Mouse (Mus musculus): ENCODE results near the gene Erp27.
A peak's percentile ranks its signal among the peaks of the same experiment; 100 is the strongest.

The Erp27 gene

GRCm38 (mm10) chr6:136939326-136940187 is 17.6 kb upstream of the Erp27 start:
- DNase-seq (ENCODE audit: low spot score in 2 of 2), result no peak

GRCm38 (mm10) chr6:136938331-136939126 is 16.5 kb upstream of the Erp27 start:
- no peak for DNase-seq (ENCODE audit: low spot score in 2 of 2)

DNA sequence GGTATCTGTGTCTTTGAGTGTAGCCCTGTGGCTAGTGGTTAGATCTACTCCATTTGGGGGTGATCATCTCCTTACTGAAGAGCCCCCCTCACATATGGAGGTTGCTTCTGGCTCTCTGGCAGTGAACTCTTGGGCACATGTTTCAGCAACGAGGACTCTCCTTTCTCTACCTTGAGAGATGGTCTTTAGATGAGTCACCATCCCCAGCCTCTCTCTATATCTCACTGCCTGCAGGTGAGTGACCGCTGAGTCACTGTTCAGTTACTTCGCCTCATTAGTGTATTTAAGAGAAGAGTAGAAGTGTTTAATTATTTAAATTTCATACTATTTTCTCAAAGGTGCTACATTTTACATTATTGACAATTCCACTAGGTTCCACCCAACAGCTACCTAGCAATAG is 15.1 kb upstream of the Erp27 start:
- no peak for DNase-seq (ENCODE audit: low spot score in 2 of 2)

GRCm38 (mm10) chr6:136936361-136936760 is 14.4 kb upstream of the Erp27 start:
- DNase-seq (ENCODE audit: low spot score in 2 of 2), result no peak

DNA sequence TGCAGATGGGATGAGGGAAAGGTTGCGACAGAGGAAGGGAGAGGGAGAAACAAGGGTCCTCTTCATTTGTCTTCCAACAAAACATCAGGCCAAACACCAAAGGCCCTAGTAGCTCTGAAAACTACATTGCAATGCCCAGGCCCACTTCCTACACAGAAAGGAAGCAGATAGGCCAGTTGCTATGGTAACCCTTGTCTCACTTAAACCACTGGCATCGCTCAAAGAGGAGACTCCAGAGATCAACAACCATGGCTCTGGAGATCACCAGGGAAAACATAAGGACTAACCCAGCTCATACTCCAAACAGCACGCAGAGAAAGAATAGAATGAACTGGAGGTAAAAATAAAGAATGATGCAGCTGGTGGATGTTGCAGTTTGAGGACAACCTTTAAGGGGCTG is 13.3 kb upstream of the Erp27 start:
- DNase-seq (ENCODE audit: low spot score in 2 of 2), result no peak

GRCm38 (mm10) chr6:136934068-136934467 is 12.1 kb upstream of the Erp27 start:
- DNase-seq (ENCODE audit: low spot score in 2 of 2), result no peak

- DNase-seq (ENCODE audit: low spot score in 2 of 2), result no peak
Measured at GRCm38 (mm10) chr6:136931246-136931645, 9.3 kb upstream of the Erp27 start.

DNA sequence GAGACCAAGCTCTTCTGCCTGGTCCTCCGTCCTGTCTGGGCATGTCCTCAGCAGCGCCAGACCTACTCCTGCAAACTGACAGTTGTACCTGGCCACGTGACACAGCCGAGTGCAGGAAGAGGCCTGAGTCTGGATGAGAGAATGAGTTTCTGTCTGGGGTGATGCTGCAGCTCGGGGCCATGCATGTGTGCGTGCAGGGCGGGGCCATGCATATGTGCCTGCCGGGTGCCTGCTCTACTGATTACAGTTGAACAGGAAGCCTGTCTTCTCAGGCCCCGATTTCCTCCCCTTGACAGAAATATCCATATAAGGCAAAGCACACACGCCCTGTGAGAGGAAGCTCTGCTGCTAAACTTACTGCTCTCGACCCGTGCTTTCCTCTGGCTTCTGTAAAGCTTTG is 8.7 kb upstream of the Erp27 start:
- peak; percentile 78 to 86 for DNase-seq (ENCODE audit: low spot score in 2 of 2)

GRCm38 (mm10) chr6:136927626-136928025 is 5.6 kb upstream of the Erp27 start:
- DNase-seq (ENCODE audit: low spot score in 2 of 2), result no peak

GRCm38 (mm10) chr6:136925049-136925448 is 3.1 kb upstream of the Erp27 start:
- peak in 1 of 2 experiments; percentile 41 for DNase-seq (ENCODE audit: low spot score in 2 of 2)

- no peak for DNase-seq (ENCODE audit: low spot score in 2 of 2)
Measured at GRCm38 (mm10) chr6:136923532-136923931, 1.6 kb upstream of the Erp27 start, which contains the start of gene Pde6h. TSS of gene Pde6h (plus strand) at chr6:136923832.

GRCm38 (mm10) chr6:136922871-136923270 is 891 bp upstream of the Erp27 start:
- no peak for DNase-seq (ENCODE audit: low spot score in 2 of 2)

DNA sequence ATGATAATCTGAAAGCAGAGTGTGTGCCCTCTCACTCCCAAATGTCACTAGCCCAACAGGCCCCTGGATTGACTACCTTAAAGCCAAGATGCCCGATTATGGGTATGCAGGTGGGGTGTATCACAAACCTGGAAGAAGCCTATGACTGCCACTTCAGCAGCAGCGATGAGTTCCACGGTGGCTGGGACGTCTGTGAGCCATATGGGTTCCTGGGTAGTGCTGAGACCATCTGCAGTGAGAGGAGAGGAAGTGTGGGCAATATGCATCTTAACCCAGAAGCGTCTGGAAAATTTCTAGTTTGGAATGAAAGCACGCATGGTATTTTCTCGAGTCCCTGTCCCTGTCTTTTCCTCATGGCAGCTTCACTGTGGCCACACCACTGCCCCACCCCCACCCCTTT is 379 bp downstream of the Erp27 start:
- DNase-seq (ENCODE audit: low spot score in 2 of 2), result no peak

DNA sequence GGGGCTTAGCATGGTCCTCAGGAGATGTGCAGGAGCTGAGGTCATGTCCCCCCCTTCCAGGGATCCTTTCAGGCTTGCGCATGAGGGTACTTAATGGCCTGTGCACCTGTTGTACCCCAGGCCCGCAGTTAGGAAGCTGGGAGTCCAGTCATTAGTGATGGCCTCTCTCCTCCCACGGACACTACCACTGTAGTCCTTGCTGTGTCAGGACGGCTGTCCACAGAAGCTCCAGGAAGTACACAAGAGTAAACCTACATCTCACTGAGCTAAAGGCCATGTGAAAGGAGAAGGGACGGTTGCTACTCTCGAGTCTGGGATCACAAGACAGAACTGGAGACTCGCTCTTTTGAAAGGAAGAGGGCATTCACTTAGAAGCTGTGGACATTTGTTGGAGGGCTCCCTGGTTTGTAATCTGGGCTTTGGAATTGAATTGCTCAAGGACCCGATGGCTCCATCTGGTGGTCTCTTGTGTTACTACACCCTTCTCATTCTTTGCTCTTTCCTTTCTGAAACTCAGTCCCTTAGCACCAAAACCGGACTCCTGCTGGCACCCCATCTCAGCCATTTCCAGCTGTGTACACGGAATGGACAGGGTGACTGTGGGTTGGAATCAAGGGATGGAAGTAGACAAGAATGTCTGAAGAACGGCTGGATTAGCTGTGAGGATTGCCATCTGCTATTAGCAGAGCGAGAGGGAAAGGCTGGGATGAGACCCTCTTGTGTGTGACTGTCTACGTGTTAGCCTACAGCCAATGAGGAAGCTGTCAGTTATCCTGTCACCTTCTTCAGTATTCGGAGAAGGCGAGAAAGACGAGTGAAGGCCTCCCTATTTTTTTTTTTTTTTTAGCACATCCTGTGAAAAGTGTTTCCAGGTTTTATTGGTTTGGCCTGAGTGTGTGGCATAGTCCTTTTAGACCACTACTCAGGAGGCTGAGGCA is 1.4 kb downstream of the Erp27 start:
- DNase-seq (ENCODE audit: low spot score in 2 of 2), result peak; percentile 37 to 73

DNA sequence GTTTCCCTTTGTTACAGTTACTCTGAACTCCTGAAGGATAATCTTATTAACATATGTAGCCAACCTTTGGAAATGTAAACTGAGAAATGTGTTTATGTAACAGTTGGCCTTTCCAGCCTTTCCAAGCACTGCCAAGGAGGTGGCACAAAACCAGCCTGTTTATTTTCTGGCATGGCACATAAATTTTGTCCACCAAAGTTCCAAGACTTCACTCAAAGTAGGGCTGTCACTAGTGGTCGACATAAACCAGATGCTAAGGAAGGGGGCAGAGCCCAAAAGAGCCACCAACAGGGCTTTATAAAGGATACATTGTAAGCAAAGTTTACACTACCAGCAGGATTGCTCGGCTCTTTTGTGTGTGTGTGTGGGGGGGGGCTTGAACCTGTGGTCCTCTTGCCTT is 4.1 kb downstream of the Erp27 start:
- DNase-seq (ENCODE audit: low spot score in 2 of 2), result no peak

DNA sequence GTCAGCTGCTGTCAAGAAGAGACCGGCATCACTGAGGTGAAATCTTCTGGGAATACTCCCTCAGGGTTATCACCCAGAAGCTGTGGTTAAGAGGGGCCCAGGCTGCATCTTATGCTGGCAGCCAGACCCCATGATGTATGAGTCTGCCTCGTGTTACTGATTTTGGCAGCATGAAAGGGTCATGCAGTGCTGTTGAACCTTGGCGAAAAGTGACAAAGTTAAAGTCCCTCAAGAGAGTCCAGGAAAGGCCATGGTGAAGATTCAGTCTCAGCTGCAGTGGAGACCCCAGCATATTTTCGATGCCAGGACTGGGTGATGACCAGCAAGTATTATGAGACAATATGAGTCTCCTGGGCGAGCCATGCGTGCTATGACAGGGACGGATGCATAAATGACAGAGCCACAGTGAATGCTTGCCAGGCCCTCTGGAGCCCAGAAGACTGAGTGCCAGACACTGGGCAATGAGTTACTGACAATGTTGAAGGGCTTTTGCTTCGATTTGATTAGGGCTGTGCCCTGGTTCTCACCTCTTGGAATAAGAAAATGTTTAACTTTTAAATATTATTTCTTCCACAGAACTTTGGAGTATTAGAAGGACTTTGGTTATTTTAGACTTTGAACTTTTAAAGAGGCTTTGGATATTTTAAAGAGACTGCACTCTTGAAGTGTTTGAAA is 6.1 kb downstream of the Erp27 start:
- no peak for DNase-seq (ENCODE audit: low spot score in 2 of 2)

DNA sequence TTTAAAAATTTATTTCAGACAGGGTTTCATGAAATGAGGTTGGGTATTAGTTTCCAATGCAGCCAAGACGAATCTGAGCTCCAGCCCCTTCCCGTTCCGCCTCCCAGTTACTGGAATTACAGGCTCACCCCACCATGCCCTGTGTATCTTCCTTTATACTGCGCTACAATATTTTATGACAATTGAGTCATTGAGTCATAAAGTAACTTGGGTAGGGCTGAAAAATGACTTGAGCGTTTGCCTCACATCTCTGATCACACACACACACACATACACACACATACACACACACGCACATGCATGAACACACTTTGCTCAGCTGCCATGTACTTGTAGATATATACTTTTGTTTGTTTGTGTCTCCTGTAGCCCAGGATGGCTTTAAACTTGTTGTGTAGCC is 7.7 kb downstream of the Erp27 start:
- DNase-seq (ENCODE audit: low spot score in 2 of 2), result no peak

- DNase-seq (ENCODE audit: low spot score in 2 of 2), result no peak
Measured at GRCm38 (mm10) chr6:136913384-136914126, 8.4 kb downstream of the Erp27 start.

- no peak for DNase-seq (ENCODE audit: low spot score in 2 of 2)
Measured at GRCm38 (mm10) chr6:136912751-136913265, 9.2 kb downstream of the Erp27 start.

DNA sequence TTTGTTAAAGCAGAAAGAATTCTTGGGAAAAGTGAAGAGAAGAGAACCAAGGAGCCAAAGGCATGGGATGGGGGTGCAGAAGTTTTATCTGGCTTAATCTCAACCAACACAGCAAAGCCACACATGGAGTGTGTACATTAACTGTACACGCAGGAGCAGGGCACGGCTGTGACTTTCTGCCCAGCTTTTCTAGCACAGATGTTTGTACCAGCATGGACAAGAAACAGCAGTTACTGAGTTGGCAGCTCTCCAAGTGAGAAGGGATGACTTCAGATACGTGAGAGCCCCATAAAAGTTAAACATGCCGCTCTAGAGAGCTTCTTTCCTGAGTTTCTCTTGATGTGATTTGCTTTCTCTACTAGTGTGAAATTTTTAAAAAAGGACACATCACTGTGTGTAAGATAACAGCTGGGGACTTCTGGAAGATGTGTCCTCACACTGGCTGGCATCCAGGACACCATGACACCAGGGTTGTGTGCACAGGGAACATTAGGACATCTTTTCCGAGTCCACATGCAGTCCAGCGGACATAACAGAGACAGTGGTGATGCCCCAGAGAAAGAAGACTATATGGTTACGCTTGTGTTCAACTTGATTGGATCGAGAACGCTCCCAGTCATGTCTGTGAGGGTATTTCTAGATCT is 11.6 kb downstream of the Erp27 start:
- no peak for DNase-seq (ENCODE audit: low spot score in 2 of 2)

Measured in thymus, postnatal 10 days (tissue).